Mouse (Mus musculus) lung, adult 2 months (tissue): ENCODE measurements at regions not wholly inside any gene's neighbourhood (a gene's known extent, or its start where the extent isn't known, plus 50 kb on each side); places are given as distances from the start of the nearest gene placed in this dataset.

Experiments
- DNase-seq: peaks from one replicate; pipeline ENCODE4 v3.0.0; 2022
- H3K4me1 ChIP-seq: fragments of 200-500 bp; 2 replicates; pipeline ENCODE4 v1.6.1; 2011; ENCODE audit warnings: low read length; ENCODE audit not compliant: control insufficient read depth, insufficient read depth
- H3K4me3 ChIP-seq: fragments of 200-500 bp; replicated peaks from 2 replicates; pipeline ENCODE3; 2011; ENCODE audit warnings: low read depth, mild to moderate bottlenecking, control low read depth, low read length; ENCODE audit errors: extremely low read depth
- CTCF ChIP-seq: fragments of 200-500 bp; IDR thresholded peaks from 2 replicates; pipeline ENCODE4 v1.5.1; 2011; ENCODE audit warnings: mild to moderate bottlenecking, low read length, control low read depth; ENCODE audit not compliant: insufficient read depth
- POLR2A ChIP-seq: fragments of 200-500 bp; IDR thresholded peaks from 2 replicates; pipeline ENCODE4 v1.6.1; 2011; ENCODE audit warnings: low read depth, mild to moderate bottlenecking, control low read depth, low read length, borderline replicate concordance; ENCODE audit errors: extremely low read depth
- WGBS: fragments of 180-500 bp; shearing (Covaris S2); methylation state at CpG from one replicate; pipeline ENCODE4 v1.1.7; 2018; 5-methylcytosine and 5-hydroxymethylcytosine counted together

DNA sequence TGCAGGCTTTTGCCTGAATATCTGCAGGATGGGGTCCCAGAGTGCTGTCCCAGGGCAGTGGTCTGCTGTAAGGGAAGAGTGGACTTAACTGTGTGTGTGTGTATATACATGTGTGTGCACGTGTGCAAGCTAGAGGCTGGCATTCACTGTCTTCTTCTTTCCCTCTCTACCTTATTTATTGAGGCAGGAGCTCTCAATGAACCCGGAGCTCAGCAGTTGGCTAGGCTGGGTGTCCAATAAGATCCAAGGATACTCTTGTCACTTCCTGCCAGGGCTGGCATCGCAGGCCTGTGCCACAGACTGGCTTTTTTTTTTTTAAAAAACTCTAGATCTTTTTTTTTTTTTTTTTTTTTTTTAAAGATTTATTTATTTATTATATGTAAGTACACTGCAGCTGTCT, 72.4 kb upstream of the Pmepa1 start:
- 82% methylated on average over 3 of the region's 3 CpGs for WGBS
- TF ChIP-seq POLR2A (no peak), CTCF (no peak)
- Histone ChIP-seq H3K4me1 (peaks cover 4% of the 10 kb centered on the region), H3K4me3 (no peak overlapping the region)
- DNase-seq = no peak

DNA sequence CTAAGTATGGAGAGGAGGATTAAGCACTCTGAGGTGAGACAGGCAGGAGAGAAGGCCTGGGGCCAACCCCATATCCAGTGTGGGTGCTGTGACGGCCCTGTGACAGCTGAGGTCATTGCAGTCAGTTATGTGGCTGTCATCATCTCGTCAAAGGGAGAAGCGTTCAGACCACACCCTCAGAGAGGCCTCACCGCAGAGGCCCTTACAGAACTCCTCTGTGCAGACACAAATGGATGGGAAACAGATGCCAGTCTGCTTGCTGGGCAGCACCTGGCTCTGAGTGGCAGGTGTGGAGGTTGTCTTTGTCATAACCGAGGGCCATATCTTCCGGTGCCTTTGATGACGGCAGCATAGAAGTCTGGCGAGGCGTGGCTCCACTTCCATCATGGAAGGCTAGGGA, 73.2 kb upstream of the Pmepa1 start:
- WGBS = 76% methylated on average over 9 of the region's 9 CpGs
- Histone ChIP-seq H3K4me1 (peaks cover 4% of the 10 kb centered on the region), H3K4me3 (no peak overlapping the region)
- no peak for DNase-seq
- no peak for TF ChIP-seq CTCF
- no peak for TF ChIP-seq POLR2A

DNA sequence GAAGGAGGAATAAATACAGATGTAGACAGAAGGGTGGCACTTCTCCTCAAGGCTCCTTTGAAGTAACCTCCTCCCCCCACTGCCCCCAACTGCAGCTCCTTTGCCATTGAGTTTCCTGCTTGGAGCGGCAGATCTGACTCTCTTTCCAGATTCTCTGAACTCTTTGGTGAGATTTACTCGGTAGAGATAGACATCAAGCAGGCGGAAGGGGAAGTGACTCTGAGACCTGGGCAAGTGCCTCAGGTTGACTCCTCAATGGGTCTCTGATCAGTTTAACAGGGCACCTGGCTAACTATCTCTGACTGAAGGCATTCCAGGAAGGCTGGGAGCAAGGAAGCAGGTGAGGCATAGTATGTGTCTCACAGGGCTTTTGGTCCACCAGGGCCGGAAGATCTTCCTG, 73.6 kb upstream of the Pmepa1 start:
- WGBS = 80% methylated on average over 4 of the region's 4 CpGs
- H3K4me1 ChIP-seq = peaks cover 4% of the 10 kb centered on the region
- no peak for DNase-seq
- TF ChIP-seq CTCF (no peak), POLR2A (no peak)
- H3K4me3 ChIP-seq = no peak overlapping the region

DNA sequence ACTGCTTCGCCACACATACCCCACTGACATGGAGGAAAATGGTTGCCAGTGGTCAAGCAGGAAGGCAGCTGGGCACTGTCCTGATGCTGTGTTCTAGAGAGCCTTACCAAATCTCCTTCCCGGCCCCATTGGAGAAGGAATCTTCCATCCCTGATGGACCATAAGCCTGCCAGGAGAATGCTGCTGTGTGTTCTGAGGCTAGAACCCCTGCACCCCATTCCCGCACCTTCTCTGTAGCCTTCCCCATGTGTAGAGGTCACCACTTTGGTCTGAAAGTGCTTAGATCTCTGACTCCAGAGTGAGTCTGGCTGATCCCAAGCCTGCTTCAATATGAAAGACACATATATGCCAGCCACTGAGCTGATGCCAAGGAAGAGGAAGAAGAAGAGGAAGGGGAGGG, 74.1 kb upstream of the Pmepa1 start:
- WGBS = 89% methylated on average over 3 of the region's 3 CpGs
- no peak for DNase-seq
- TF ChIP-seq POLR2A (no peak), CTCF (no peak)
- Histone ChIP-seq H3K4me3 (no peak overlapping the region), H3K4me1 (peaks cover 4% of the 10 kb centered on the region)

DNA sequence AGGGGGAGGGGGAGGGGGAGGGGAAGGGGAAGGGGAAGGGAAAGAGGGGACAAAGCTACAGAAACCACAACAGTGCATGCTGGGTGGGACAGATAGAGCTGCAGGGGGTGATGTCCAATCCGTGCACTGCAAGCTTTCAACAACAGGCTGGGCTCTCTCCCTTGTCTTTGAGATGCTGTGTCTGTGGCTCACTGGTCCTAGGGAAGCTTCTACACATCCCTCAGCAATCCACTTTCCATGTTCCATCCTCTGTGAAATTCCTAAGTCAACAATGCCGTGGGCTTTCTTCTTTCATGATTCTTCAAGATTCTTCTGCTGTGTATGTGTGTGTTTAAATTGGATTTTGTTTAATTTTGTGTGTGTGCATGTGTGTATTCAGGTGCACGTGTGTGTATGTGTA, 74.5 kb upstream of the Pmepa1 start:
- DNase-seq = no peak
- TF ChIP-seq POLR2A = no peak
- TF ChIP-seq CTCF = no peak
- peaks cover 4% of the 10 kb centered on the region for H3K4me1 ChIP-seq
- H3K4me3 ChIP-seq = no peak overlapping the region
- WGBS = 65% methylated on average over 3 of the region's 3 CpGs

DNA sequence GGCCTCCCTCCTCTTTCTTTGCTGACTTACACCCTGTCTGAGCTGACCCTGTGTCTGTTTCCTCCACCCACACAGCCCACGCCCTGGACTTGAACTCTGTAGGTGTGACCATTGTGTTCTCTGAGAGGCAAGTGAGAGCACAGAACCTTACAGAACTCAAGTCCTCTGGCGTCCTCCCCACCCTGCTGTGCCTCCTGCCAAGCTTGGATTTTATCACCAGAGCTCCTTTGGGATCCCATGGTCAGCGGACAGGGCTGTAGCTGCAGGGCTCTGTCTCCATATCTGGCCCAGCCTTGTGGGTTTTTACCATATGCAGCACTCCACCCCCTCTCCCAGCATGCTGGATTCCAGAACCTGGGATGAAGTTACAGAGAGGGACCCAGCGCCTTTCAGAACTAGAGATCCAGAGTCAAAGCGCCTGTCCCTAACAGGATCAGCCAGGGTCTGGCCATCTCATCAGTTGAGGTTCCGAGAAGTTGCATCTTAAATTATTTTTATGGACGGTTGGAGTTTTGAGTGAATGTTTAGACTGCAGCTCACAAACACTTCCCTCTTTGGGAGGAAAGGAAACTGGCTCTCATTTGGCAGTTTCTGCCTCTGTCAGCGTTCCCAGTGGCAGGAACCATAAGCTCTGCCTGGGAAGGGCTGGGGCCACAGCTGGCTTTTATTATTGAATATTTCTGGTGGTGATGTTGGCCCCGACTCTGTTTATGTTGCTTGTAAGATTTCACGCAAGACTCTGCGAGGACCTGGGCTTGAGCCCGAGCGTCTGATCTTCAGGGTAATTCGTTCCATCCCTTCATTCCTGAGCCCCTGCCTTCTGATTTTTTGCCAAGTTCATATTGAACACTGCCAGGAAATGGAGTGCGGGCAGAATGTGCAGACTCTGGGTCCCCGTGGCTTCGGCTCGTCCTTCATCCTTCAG, 75.8 kb upstream of the Pmepa1 start:
- no peak overlapping the region for H3K4me3 ChIP-seq
- no peak for TF ChIP-seq CTCF
- TF ChIP-seq POLR2A = no peak
- H3K4me1 ChIP-seq = peaks cover 4% of the 10 kb centered on the region
- WGBS = 25% methylated on average over 18 of the region's 18 CpGs
- peak; percentile 30 for DNase-seq

DNA sequence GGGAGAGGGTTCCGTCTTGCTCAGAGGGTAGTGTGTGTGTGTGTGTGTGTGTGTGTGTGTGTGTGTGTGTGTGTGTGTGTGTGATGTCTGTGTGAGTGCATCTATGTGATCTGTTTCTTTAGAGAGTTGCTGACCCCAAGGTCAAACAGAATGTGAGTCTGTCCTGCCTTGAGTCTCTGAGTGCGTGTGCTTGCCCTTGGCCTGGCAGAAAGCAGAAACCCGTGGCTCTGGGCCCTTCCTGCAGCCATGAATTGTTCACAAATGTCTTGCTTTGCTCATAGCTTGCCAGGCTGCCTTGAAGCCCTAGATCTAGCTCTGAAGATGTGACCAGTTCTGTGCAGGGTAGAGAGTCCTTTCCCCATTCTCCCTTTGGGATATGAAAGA, 76.4 kb upstream of the Pmepa1 start:
- no peak for TF ChIP-seq POLR2A
- H3K4me1 ChIP-seq = peaks cover 4% of the 10 kb centered on the region
- DNase-seq = no peak
- H3K4me3 ChIP-seq = no peak overlapping the region
- WGBS = 20% methylated on average over 3 of the region's 3 CpGs

DNA sequence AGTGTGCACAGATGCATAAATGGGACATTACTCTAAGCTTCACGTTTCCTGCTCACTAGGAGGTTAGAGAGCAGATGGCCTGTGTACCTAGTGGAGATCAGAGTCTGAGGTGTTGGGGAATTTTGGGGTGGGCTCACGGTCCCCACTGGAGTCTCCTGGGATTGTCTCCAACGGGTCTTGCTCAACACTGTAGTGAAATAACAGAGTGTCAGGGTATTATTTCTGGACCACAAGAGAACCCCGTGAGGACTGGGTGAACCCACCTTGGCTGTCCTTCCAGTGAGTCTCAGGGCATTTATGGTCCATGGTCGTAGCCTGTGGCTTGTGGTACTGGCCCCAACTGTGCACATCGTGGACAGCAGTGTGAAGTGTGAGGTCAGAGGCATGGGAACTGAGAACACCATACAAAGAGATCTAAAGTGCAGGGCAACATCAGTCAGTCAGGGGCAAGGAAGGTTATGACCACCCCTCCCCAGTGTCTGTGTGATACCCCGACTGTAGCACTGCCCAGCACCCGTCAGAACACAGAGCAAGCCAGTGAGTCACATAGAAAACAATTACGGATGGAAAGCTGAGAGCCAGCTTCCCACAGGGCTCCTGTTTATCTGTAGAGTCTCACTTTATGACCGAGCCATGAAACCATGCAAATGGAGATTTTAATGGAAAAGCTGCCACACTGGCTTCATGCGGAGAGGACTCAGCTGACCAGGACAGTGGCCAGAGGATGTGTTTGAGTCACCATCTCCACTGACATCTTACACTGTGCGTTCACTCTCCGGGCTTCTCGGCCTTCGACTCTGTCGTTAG, 77.3 kb upstream of the Pmepa1 start:
- Histone ChIP-seq H3K4me1 (peaks cover 4% of the 10 kb centered on the region), H3K4me3 (no peak overlapping the region)
- no peak for DNase-seq
- 77% methylated on average over 16 of the region's 16 CpGs for WGBS
- no peak for TF ChIP-seq CTCF
- no peak for TF ChIP-seq POLR2A

DNA sequence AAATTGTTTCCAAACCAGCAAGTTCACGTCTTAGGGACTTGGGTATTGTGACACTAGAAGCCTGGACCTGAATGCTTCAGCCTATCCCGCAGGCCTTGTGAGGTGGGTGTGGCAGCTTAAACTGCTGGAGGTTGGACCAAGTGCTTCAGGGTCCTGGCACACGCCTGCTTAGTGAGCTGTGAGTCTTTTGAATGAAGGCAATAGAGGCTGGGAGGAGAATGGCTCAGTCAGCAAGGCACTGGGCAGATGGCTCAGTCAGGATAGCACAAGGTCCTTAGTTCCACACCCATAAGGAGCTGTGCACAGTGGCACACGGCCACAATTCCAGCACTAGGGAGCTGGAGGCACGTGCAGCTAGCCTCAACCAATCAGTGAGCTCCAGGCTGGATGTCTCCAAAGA, 80.5 kb upstream of the Pmepa1 start:
- WGBS = 69% methylated on average over 5 of the region's 5 CpGs
- no peak for DNase-seq
- TF ChIP-seq CTCF (no peak), POLR2A (no peak)
- Histone ChIP-seq H3K4me1 (peaks cover 4% of the 10 kb centered on the region), H3K4me3 (no peak overlapping the region)
